Mouse (Mus musculus): ENCODE measurements around the gene Pin1rt1.

GRCm38 (mm10) chr2:104711585-104712485 lies 4.3 kb downstream of the Pin1rt1 start, which contains the start of gene Tcp11l1:
- TF ChIP-seq POLR2A (IDR thresholded peaks at IDR 0.05; ENCODE audit: borderline replicate concordance, control insufficient read depth, low read depth, low read length) (no peak), CTCF (IDR thresholded peaks at IDR 0.05; ENCODE audit: control insufficient read depth, insufficient read depth, low read length) (no peak)
